Mouse (Mus musculus) urinary bladder, adult 18-20 months (tissue): ENCODE measurements around the gene Ano4.
A peak's percentile ranks its signal among the peaks of the same experiment; 100 is the strongest.

Source experiments
- DNase-seq, 2 experiments: peaks; one replicate each; pipeline ENCODE4 v3.0.0; 2022; ENCODE audit warnings: low spot score in 2 of 2, mixed read lengths in 2 of 2

Gene Ano4

DNA sequence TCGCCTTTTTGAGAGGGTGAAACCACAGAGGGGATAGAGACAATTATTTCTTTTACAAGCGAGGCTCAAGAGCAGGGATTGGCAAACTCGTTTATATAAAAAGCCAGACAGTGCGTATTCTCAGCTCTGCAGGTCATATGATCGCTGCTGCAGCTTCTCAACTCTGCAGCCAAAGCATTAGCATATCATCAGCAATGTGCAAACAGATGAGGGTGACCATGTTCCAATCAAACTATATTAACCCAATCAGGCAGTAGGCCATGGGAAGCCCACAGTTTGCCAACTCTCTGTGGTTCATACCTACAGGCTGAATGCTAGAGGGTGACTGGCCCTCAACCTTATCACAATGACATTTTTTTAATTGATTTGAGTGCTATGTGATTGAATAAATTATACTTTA lies 64.2 kb downstream of the Ano4 start:
- DNase-seq, result no peak

DNA sequence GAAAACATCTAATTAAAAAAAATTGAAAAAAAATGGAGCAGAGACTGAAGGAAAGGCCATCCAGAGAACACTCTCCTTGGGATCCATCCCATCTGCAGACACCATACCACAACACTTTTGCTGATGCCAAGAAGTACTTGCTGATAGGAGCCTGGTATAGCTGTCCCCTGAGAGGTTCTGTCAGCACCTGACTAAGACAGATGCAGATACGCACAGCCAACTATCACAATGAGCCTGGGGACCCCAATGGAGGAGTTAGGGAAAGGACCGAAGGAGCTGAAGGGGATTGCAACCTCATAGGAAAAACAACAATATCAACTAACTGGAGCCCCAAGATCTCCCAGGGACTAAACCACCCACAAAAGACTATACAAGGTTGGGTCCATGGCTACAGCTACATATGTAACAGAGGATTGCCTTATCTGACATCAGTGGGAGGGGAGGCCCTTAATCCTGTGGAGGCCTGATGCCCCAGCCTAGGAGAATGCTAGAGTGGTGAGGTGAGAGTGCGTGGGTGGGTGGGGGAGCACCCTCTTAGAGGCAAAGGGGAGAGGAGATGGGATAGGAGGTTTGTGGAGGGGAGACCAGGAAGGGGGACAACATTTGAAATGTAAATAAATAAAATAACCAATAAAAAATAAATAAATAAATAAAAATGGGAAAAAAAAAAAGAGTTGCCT lies 71.4 kb downstream of the Ano4 start:
- DNase-seq, result no peak

DNA sequence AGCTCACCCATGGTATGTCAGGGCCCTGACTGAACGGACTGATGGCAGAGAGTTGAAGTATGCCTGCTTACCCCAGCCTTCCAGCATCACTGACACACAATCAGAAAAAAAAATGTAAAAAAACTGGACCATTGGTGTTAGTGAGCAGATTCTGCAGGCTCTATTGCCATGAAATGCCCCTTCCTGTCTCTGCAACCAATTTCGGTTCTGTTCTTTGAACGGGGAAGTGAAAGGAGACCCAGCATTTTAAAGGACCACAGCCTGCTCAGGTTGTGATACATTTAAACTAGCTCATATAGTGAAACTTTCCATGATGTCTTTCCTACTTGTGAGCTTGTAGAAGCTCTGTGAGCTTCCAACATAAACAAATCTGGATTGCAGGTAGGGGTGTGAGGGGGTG lies 77.2 kb downstream of the Ano4 start:
- DNase-seq, result no peak

DNA sequence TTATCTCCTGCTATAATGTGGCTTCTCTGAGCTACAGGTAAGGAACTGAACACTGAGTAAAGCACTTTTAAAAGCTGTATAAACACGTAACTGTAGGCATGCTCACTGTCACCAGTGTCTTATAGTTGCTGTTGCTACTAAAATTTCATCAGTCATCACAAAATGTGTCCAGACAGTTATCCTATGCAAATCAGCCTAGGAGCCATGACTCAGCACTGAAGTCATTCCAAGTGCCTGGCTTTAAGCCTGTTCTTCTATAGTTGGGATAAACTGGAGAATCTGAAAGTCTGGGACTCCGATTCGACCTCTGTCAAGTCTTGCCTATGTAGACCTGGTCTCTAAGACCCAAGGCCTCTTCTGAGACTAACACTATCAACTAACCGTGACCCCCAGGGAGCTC lies 81.2 kb downstream of the Ano4 start:
- no peak for DNase-seq

DNA sequence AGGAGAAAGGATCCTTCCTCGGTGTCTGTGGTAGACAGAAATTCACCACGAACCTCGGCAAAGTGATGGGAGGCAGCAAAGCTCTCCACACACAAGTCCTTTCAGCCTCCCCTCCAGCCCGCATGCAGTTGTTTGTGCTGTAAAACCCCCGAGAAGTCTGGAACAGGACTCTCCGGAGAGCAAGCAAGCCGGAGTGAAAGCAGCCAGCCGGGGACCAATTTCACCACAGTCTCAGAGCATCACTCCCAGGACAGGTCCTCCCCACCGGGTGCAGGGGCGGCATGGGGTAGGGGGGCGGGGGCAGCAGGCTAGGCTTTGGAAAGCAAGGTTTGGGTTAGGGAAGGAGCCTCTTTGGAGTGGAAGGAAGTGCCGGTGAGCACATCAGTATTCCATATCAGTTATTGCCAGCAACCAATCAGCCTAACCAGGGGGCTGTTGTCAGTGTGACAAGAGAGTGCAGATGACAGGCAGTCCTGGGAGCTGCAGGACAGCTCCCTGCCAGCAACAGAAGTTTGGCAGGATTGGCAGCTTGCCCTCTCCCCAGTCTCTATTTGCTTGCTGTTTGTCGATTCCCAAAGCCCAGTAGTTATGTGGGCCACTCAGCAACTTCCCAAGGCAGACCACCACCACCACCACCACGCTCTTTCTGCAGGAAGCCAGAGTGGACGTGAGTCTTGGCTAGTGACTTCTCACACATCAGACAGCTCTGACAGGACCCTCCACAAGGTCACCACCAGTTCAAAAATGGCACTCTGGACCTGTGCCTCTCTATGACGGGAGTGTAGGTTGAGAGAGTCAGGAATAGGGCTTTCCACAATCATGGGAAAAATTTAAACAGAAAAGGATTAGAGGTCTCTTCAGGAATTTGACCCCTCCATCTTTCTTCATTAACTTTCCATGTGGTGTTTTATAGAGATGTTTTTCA lies 86.8 kb downstream of the Ano4 start:
- DNase-seq, result no peak

DNA sequence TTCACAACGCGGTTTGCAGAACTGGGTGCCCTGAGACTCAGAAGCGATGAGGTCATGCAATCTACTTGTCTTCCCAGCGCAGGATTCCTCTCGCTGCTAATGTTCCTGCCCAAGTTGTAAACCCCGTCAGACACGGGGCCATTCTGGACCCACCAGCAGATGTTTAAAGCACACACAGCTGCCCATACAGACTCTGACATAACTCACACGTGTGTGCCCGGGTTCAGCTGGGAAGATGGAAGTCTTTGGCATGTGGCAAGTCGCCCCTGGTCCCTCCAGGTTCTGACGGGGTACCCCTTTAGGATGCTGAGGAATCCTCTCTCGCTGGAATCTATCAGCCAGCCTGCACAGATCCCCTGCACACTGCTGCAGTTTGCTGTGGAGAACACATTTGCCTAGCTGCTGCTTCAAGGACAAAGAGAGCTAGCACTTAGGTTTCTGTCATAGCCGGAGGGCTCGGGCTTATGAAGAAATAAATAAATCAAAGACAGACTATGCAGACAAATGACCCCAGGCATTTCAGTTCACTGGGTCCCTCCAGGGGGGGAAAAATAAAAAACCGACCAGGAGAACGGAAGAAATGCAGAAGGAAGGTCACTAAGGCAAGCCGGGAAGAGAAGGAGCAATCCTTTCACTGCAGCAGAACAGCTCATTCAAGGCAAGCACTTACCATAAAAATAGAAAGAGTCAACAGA lies 87.7 kb downstream of the Ano4 start:
- no peak for DNase-seq

DNA sequence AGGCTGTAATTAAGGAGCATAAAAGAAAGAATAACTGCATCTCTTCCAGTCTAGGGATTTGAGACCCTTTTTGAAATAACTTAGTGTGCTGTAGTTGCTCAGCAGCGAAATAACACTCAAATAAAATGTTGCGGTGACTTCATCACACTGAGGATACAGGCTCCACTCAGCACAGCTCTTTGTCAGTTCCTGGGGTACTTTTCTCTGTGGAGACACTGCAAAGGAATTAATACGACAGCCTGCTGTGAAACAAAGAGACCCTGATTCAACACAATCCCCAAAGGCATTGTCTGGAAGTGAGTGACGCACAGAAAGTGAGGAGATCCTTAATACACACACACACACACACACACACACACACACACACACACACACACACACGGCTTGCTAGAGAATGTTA lies 89.8 kb downstream of the Ano4 start:
- no peak for DNase-seq

DNA sequence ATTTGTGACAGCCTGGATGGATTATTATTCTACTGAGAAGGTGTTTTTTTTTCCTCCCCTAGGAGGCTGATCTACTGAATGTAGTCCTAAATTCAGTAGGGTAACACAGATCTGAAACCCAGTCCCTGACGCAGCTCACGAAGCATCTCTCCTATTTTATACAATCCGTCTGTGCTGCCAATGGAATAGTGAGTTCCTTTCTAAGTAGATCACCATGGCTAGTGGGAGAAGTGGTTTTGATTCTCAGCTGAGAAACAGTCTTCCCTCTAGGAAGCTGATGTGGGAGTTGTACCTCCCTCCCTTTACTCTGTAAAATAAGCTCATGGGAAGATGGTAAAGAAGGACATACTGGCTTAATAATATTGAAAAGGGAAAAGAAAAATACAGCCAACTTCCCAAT lies 90.8 kb downstream of the Ano4 start:
- no peak for DNase-seq

DNA sequence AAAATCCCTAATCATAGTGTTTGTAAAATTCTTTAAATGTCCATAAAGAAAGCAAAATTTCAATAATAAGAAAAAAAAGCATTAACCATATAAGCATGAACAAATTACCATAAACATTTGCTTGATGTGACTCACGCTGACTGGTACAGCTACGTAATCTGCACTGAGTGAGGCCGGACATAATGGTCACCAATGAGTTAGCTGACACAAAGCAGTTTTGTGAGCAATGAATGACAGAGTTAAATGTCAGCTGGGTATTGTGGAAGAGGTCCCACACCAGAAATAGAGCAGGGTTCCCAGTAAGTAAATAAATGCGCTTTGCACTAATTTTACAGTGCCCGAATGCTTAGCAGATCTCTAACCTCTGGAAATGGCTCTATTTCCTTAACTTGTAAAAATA lies 91.9 kb downstream of the Ano4 start:
- no peak for DNase-seq

DNA sequence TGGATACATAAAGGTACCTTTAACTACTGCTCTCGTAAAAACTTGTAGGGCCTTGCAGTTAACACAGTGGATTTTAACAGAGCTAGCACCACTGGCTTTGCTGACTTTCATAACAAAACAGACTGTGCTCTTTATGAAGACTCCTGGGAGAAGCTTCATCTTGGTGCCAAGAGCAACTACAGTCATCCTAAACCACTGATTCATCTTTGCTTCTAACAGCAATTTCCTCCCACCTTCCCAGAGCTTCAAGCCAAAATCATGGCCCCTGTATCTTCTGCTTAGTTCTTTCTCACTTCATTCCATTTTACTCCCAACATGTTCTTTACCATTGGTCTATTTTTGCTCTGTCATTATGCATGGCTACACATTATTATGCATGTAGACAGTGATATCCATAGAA lies 100.8 kb downstream of the Ano4 start:
- no peak for DNase-seq

DNA sequence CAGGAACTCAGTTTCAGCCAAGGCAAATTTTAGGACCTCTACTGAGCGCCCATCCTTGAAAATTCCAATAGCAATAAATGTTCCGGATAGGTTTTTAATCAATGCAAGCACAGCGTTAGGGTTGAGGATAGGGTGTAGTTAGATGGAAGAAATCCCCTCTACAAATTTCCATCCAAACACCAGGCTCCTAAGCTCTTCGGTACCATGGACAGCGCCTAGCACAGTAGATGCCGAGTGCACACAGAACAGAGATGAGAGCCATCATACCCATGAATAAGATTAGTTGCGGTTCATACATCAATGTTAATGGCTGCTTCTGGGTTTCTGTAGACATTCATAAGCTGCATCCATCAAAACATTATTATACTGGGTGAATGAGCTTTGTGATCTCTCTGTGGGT lies 120.0 kb downstream of the Ano4 start:
- peak in 1 of 2 experiments; percentile 3 for DNase-seq

DNA sequence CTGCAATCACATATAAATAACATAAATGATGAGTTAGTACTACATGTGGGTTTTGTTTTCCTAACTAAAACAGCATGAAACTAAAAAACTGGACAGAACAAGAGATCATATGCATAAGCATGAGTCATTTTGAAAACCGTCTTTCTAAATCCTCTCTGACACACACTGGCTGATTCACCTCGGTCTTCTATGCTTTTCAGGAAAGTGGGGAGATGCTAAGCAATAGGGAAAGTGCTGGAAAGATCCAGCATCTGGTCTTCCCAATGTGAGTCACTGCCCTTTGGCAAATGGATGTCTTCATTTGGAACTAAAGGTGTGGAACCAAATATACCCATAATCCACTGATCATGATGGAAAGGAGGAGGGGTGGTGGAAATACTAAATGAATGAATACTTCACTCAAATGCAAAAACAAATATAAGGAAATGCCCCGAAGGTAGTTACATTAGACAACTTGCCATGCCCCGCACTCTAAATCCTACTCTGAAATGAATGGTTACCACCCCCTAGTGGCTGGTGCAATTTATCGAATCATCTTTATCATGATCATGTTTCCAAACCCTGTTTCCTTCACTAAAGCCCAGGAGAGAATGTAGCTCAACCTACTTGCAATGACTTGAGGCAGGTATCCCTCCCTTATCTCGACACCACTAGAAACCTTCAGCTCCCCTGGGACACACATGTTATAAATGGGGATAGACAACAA lies 122.1 kb downstream of the Ano4 start:
- no peak for DNase-seq

DNA sequence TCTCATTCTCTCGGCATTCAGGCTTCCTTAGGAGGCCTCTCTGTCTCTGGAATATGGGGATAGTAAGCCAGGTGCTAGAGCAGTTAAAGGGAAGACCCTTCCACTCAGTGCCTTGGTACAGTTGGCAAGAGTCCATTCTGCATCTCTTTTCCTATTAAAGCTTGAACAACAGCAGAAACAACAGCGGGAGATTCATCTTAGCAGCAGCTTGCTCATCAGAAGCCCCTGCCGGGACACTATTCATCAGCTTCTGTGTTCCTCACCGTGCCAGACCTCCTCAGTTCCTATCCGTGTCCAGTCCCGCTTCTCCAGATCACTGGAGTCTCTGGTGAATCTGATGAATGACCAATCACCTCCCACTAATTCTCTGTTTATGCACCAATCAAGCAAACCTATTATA lies 128.5 kb downstream of the Ano4 start:
- no peak for DNase-seq

DNA sequence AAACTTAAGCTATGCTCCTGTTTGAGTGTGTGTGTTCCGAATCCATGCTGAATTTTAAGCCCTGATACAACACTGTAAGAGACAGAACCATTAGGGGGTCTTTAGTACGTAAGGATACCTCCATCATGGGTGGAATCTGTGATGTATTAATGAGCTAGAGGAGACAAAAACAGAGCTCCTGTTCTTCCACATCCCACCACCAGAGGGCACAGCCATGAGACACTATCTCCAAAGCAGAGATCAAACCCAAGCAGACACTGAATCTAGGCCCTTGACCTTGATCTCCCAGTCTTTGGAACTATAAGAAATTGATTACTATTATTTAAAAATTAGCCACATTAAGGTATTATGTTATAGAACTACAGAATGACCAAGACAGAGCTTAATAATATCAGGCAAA lies 138.7 kb downstream of the Ano4 start:
- DNase-seq, result peak in 1 of 2 experiments; percentile 4

DNA sequence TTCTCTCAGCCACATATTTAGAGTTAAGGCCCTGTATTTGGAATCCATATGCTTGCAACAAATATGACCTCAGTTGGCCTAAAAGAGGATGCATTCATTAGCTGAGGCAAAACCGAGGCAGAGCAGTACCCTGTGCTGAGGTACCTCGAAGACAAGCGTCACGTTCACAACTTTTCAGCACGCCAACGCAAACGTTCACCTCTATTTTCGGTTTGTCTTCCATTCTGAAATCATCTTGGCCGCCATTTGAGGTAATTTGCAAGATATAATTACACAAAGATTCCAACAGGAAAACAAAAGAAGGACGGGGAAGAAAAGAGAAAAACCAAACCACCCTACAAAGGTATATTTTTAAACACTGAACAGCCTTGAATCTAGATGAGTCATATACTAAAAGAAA lies 148.1 kb downstream of the Ano4 start:
- no peak for DNase-seq

DNA sequence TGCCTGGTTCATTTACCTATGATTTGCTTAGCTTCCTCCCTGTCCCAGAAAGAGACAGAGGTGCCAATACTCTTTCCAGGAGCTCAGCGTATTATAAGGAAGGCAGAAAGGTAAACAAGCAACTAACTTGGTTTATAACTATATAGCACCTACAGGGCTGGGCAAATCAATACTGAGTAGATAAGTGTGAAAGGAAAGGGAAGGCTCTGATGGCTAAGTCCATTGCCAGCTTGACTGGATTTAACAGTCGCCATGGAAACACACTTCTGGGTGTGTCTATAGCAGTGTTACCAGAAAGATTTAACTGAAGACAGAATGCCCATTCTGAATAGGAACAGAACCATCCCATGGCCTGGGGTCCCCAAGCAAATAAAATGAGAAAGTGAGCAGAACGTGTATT lies 149.5 kb downstream of the Ano4 start:
- no peak for DNase-seq

DNA sequence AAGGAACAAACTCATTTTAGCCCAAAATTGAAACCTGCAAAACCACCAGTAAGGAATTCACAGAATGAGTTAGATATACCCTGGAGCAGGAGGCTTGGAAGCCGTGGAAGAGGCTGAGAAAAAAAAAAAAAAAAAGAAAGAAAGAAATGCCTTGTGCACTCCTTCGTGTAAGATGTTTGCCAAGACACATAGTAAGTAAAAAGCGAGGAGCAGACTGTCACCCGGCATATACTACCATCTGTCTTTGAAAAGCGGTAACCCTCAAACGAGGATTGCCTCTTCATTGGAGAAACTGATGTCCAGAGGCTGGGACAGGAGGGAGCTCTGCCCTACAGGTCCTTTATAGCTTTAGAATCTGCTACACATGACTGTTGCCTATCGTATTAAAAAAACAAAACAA lies 150.1 kb downstream of the Ano4 start:
- no peak for DNase-seq

DNA sequence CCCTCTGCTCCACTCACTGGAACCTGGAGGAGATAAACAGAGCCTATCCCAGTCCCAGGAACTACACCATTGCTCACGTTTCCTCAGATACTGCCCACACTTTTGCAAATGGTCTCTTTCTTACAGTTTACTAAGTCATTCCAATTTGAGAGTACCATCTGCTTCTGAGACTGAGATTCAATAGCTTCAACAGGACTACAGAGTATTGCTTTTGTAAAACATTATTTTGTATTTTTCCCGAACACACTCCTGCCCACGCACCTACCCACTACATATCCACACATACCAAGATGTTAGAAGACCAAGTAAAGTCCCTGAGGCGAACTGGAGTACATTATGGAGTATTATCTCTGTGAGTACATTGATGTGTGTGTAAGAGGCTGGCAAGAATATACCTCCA lies 166.6 kb downstream of the Ano4 start:
- DNase-seq, result no peak

DNA sequence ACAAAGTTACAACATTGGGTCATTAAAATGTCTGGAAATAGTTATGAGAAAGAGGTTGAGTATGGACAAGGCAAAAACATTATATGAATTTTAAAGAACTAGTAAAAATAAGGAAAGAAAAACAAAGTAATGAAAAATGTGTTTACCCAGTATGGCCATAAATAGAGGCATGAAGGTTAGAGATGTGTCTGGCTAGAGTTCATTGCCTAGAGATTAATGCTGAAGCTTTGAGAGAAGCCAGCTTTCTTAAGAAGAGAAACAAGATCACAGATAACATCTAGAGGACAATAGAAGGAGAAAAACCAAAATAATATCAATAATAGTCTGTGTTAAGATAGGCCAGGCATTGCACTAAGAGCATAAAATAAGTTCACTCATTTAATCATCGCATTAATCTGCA lies 180.0 kb downstream of the Ano4 start:
- DNase-seq, result no peak

DNA sequence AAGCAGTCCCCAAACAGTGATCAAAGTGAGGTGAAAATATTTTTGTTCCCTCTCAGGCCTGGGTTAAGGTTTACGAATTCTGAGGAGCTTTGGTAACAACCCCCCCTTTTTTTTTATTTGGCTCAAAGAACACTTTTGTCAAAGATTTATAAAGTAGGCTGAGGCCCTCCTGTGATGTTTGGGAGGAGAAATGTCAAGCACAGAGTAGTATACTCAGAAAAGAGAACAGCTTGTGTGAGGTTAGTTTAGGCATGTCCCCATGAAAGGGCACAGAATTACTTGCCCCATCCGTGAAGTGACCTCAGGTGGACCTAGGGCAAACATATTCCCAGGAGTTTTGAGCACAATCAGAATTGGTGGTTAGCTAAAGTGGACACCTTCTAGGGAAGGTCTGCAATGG lies 189.1 kb downstream of the Ano4 start:
- no peak for DNase-seq

DNA sequence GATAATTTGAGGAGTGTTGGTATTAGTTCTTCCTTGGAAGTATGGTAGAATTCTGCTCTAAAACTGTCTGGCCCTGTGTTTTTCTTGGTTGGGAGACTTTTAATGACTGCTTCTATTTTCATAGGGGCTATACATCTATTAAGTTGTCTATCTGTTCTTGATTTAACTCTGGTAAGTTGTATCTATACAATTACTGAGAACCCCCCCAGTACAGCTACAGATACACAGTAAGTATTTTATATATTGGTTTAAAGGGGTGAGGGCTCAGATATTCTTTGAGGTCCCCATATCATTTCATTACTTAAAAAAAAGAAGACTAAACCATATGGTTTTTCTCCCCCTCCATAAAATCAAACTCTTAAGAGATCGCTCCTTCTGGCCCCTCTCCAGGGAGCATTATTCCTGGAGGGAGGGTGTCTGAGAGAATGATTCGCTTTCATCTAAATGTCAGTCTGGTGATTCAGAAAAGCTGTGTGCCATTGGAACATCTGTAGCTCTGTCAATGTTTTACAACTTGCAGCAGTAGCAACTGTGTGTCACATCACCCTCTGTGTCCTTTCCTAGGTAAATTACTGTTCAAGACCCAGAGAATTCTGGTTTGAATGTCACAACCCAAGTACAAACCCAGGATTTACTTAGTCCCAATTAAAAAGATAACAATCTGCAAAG lies 189.6 kb downstream of the Ano4 start:
- no peak for DNase-seq

DNA sequence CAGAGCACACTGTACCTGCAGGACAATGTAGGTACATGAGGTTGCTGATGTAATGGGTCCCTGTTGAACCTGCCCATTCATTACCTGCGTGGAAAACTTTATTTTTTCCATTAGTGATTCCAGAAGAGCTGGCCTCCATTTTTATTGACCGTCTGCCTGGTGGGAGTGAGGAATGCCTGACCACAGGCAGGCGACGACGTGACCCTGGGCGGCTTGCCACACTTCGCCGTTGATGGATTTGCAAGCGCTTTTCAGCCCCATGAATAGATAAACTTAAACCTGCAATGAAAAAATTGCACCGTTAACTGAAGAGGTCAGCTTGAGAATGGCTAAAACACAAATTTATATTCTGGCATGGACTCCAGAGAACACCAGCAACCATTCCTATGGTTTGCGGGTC lies 195.4 kb downstream of the Ano4 start:
- DNase-seq, result no peak
